Mouse (Mus musculus) heart, adult 2 months (tissue): ENCODE measurements around the gene Cd19. TPM values are rescaled to one million over a fixed set of nuclear protein-coding genes. Genes with fewer than 3 reads are reported as not detected.

ENCODE experiments used
- DNase-seq, 2 experiments: peaks; one replicate each; pipeline ENCODE4 v3.0.0; 2021
- H3K27ac ChIP-seq: fragments of 200-600 bp; 2 replicates; pipeline ENCODE4 v1.8.1; 2022
- H3K27me3 ChIP-seq: fragments of 200-500 bp; 2 replicates; pipeline ENCODE4 v1.6.1; 2012; ENCODE audit warnings: mild to moderate bottlenecking, low read length, inconsistent platforms, mixed read lengths; ENCODE audit not compliant: control insufficient read depth, insufficient read depth
- H3K36me3 ChIP-seq: fragments of 200-500 bp; 2 replicates; pipeline ENCODE4 v1.6.1; 2012; ENCODE audit warnings: low read length, inconsistent platforms; ENCODE audit not compliant: control insufficient read depth, insufficient read depth
- H3K4me1 ChIP-seq: fragments of 200-500 bp; 2 replicates; pipeline ENCODE4 v1.6.1; 2011; ENCODE audit warnings: low read length; ENCODE audit not compliant: control insufficient read depth, insufficient read depth
- H3K4me3 ChIP-seq: fragments of 200-600 bp; 2 replicates; pipeline ENCODE4 v1.8.1; 2022
- H3K79me2 ChIP-seq: fragments of 200-500 bp; replicated peaks from 2 replicates; pipeline ENCODE4 v1.6.1; 2012; ENCODE audit warnings: mild to moderate bottlenecking, inconsistent platforms, low read length, moderate library complexity, mixed read lengths; ENCODE audit not compliant: control insufficient read depth, insufficient read depth
- H3K9ac ChIP-seq: fragments of 200-500 bp; 2 replicates; pipeline ENCODE4 v1.6.1; 2012; ENCODE audit warnings: low read depth, mild to moderate bottlenecking, control low read depth, inconsistent platforms, low read length, mixed read lengths
- CTCF ChIP-seq: fragments of 200-600 bp; IDR thresholded peaks from 2 replicates; pipeline ENCODE4 v1.8.1; 2022; ENCODE audit warnings: antibody characterized with exemption, mild to moderate bottlenecking, moderate library complexity
- EP300 ChIP-seq: fragments of 200-500 bp; IDR thresholded peaks from 2 replicates; pipeline ENCODE4 v1.6.1; 2011; ENCODE audit warnings: low read depth, low read length, control low read depth; ENCODE audit not compliant: insufficient read depth
- POLR2A ChIP-seq: fragments of 200-500 bp; IDR thresholded peaks from 2 replicates; pipeline ENCODE4 v1.6.1; 2011; ENCODE audit warnings: mild to moderate bottlenecking, low read depth, low read length, control low read depth; ENCODE audit not compliant: insufficient read depth
- WGBS: fragments of 180-500 bp; shearing (Covaris S2); methylation state at CpG from one replicate; pipeline ENCODE4 v1.1.7; 2018; 5-methylcytosine and 5-hydroxymethylcytosine counted together
- intact Hi-C: fragments of 180-260 bp; cut with DNase I; formaldehyde crosslinking; loops from one replicate; pipeline ENCODE4 v1.15.1; 2025
- polyA plus RNA-seq: library from polyadenylated mRNA; depleted of rRNA; stranded (reverse); fragments of >200 nt; gene quantifications from 2 replicates; pipeline ENCODE4 v1.2.3, GENCODE M21; 2012
- total RNA-seq, 2 experiments: library from RNA; stranded (reverse); gene quantifications; 2 replicates each; pipeline ENCODE4 v1.2.3; 2021

The Cd19 gene
- total and polyA plus RNA-seq, 3 experiments = 0.37 to 4.6 (median 1.9) TPM

- no peaks in the 10 kb centered on the region for H3K4me1 ChIP-seq
- no peaks in the 10 kb centered on the region for H3K27me3 ChIP-seq
- H3K36me3 ChIP-seq = no peaks in the 10 kb centered on the region
- H3K4me3 ChIP-seq = no peak overlapping the region
- TF ChIP-seq EP300 (no peak), CTCF (no peak), POLR2A (no peak)
- no peaks in the 10 kb centered on the region for H3K79me2 ChIP-seq
- H3K9ac ChIP-seq = no peak overlapping the region
- 96% methylated on average over 10 of the region's 10 CpGs for WGBS
- DNase-seq = no peak
- intact Hi-C loops = no loop called here
- no peak overlapping the region for H3K27ac ChIP-seq
Measured at GRCm38 (mm10) chr7:126443997-126444396, 29.3 kb upstream of the Cd19 start.

GRCm38 (mm10) chr7:126440134-126440533 lies 25.4 kb upstream of the Cd19 start:
- no peak overlapping the region for H3K27ac ChIP-seq
- intact Hi-C loops = no loop called here
- no peak for DNase-seq
- H3K9ac ChIP-seq = no peak overlapping the region
- no peak for TF ChIP-seq POLR2A
- TF ChIP-seq CTCF = no peak
- TF ChIP-seq EP300 = no peak
- 89% methylated on average over 9 of the region's 9 CpGs for WGBS
- no peak overlapping the region for H3K4me3 ChIP-seq
- H3K36me3 ChIP-seq = no peaks in the 10 kb centered on the region
- no peaks in the 10 kb centered on the region for H3K4me1 ChIP-seq
- no peaks in the 10 kb centered on the region for H3K79me2 ChIP-seq
- H3K27me3 ChIP-seq = no peaks in the 10 kb centered on the region

GRCm38 (mm10) chr7:126436851-126437250 lies 22.2 kb upstream of the Cd19 start:
- 20% methylated on average over 8 of the region's 8 CpGs for WGBS
- Histone ChIP-seq H3K36me3 (no peaks in the 10 kb centered on the region), H3K9ac (no peak overlapping the region), H3K27me3 (no peaks in the 10 kb centered on the region), H3K79me2 (no peaks in the 10 kb centered on the region), H3K4me3 (no peak overlapping the region), H3K27ac (no peak overlapping the region), H3K4me1 (no peaks in the 10 kb centered on the region)
- intact Hi-C loops = loop anchor here (2.0 kb wide), 1 partner anchor 38 kb away; no protein-coding TSS in a partner anchor
- peak; percentile 92 for TF ChIP-seq CTCF
- 0 out of 2 replicates have a peak, but pooled peaks have one; percentile 37 for TF ChIP-seq EP300
- no peak for TF ChIP-seq POLR2A
- DNase-seq = peak; percentile 57 to 65

GRCm38 (mm10) chr7:126435801-126436200 lies 21.1 kb upstream of the Cd19 start:
- Histone ChIP-seq H3K27me3 (no peaks in the 10 kb centered on the region), H3K4me3 (no peak overlapping the region), H3K9ac (no peak overlapping the region), H3K27ac (no peak overlapping the region), H3K4me1 (no peaks in the 10 kb centered on the region), H3K79me2 (no peaks in the 10 kb centered on the region), H3K36me3 (no peaks in the 10 kb centered on the region)
- DNase-seq = no peak
- TF ChIP-seq POLR2A (no peak), EP300 (no peak), CTCF (no peak)
- WGBS = 80% methylated on average over 3 of the region's 3 CpGs
- intact Hi-C loops = loop anchor here (2.0 kb wide), 1 partner anchor 37 kb away; no protein-coding TSS in a partner anchor

GRCm38 (mm10) chr7:126434726-126435125 lies 20.0 kb upstream of the Cd19 start:
- Histone ChIP-seq H3K9ac (no peak overlapping the region), H3K27ac (no peak overlapping the region), H3K36me3 (no peaks in the 10 kb centered on the region), H3K4me3 (no peak overlapping the region), H3K27me3 (no peaks in the 10 kb centered on the region), H3K79me2 (no peaks in the 10 kb centered on the region), H3K4me1 (no peaks in the 10 kb centered on the region)
- TF ChIP-seq CTCF = no peak
- TF ChIP-seq EP300 = no peak
- no peak for TF ChIP-seq POLR2A
- WGBS = 84% methylated on average over 7 of the region's 7 CpGs
- DNase-seq = no peak
- intact Hi-C loops = no loop called here

GRCm38 (mm10) chr7:126430167-126430566 lies 15.5 kb upstream of the Cd19 start:
- H3K4me1 ChIP-seq = peaks cover 3% of the 10 kb centered on the region

More at GRCm38 (mm10) chr7:126430167-126430566, 15.5 kb upstream of the Cd19 start:
- H3K27ac ChIP-seq = no peak overlapping the region
- DNase-seq = no peak
- H3K79me2 ChIP-seq = no peaks in the 10 kb centered on the region
- H3K27me3 ChIP-seq = no peaks in the 10 kb centered on the region
- H3K4me3 ChIP-seq = no peak overlapping the region
- H3K36me3 ChIP-seq = no peaks in the 10 kb centered on the region
- TF ChIP-seq EP300 (no peak), CTCF (no peak), POLR2A (no peak)
- intact Hi-C loops = no loop called here
- no peak overlapping the region for H3K9ac ChIP-seq
